Mouse (Mus musculus) C2C12 (cell line): ENCODE data around the gene Ilf2. TPM values are rescaled to one million over a fixed set of nuclear protein-coding genes. Genes with fewer than 3 reads are reported as not detected.

Experiments
- H3K27me3 ChIP-seq: one replicate; pipeline ENCODE4 v1.6.1; 2011; ENCODE audit not compliant: control insufficient read depth, insufficient read depth, insufficient read length
- H3K36me3 ChIP-seq: one replicate; pipeline ENCODE4 v1.6.1; 2011; ENCODE audit not compliant: control insufficient read depth, insufficient read depth
- H3K4me3 ChIP-seq: one replicate; pipeline ENCODE4 v1.5.1; 2011; ENCODE audit warnings: mild to moderate bottlenecking, control low read depth; ENCODE audit not compliant: poor library complexity, insufficient read depth, severe bottlenecking
- H3K79me2 ChIP-seq: one replicate; pipeline ENCODE4 v1.6.1; 2011; ENCODE audit not compliant: control insufficient read depth, insufficient read depth
- H3K79me3 ChIP-seq: one replicate; pipeline ENCODE4 v1.6.1; 2011; ENCODE audit warnings: low read depth, control low read depth
- H3ac ChIP-seq: one replicate; pipeline ENCODE3; 2011; ENCODE audit warnings: low read depth; ENCODE audit not compliant: control insufficient read depth, insufficient read length
- CEBPB ChIP-seq: IDR thresholded peaks from one replicate; pipeline ENCODE4 v1.6.1; 2011; ENCODE audit warnings: low read depth, mild to moderate bottlenecking, control low read depth, moderate library complexity
- CTCF ChIP-seq: IDR thresholded peaks from one replicate; pipeline ENCODE4 v1.5.1; 2011; ENCODE audit not compliant: control insufficient read depth, insufficient read depth, insufficient read length
- FOSL1 ChIP-seq: IDR thresholded peaks from one replicate; pipeline ENCODE4 v1.8.0; 2011; ENCODE audit warnings: mild to moderate bottlenecking, low read length; ENCODE audit not compliant: poor library complexity, insufficient read depth, severe bottlenecking
- MAX ChIP-seq: IDR thresholded peaks from one replicate; pipeline ENCODE4 v1.6.1; 2011; ENCODE audit warnings: mild to moderate bottlenecking, control low read depth
- MYOD1 ChIP-seq: IDR thresholded peaks from one replicate; pipeline ENCODE4 v1.6.1; 2011; ENCODE audit warnings: low read depth; ENCODE audit not compliant: control insufficient read depth, insufficient read length
- MYOG ChIP-seq: IDR thresholded peaks from one replicate; pipeline ENCODE4 v1.6.1; 2011; ENCODE audit not compliant: control insufficient read depth, insufficient read length; ENCODE audit errors: extremely low read depth
- USF1 ChIP-seq: IDR thresholded peaks from one replicate; pipeline ENCODE4 v1.6.1; 2011; ENCODE audit warnings: low read depth, mild to moderate bottlenecking, control low read depth, moderate library complexity
- long read RNA-seq, 2 experiments: library from polyadenylated mRNA; unstranded; transcript quantifications; one replicate each; pipeline ENCODE4 v2.0.0; 2019 to 2020
- polyA plus RNA-seq: library from polyadenylated mRNA; unstranded; fragments of >200 nt; fragmentation: generic; extraction: Trizol; gene quantifications from one replicate; pipeline ENCODE4 v1.2.1, GENCODE M21; 2012; ENCODE audit warnings: missing spikeins

The Ilf2 gene
- 93.9 TPM for polyA plus RNA-seq
- long read RNA-seq, experiment 1, transcript Ilf2-201 (14 exons, 2,027 nt), result major isoform, 80 of 97 reads
- long read RNA-seq, experiment 1, partial matches to known transcripts, result 11 of 97 reads
- long read RNA-seq, experiment 1, other reads (novel, unspliced or antisense), result 5 of 97 reads
- long read RNA-seq, experiment 2, transcript Ilf2-201 (14 exons, 2,027 nt), result major isoform, 433 of 463 reads
- long read RNA-seq, experiment 2, partial matches to known transcripts, result 3 of 463 reads
- long read RNA-seq, experiment 2, other reads (novel, unspliced or antisense), result 24 of 463 reads

DNA sequence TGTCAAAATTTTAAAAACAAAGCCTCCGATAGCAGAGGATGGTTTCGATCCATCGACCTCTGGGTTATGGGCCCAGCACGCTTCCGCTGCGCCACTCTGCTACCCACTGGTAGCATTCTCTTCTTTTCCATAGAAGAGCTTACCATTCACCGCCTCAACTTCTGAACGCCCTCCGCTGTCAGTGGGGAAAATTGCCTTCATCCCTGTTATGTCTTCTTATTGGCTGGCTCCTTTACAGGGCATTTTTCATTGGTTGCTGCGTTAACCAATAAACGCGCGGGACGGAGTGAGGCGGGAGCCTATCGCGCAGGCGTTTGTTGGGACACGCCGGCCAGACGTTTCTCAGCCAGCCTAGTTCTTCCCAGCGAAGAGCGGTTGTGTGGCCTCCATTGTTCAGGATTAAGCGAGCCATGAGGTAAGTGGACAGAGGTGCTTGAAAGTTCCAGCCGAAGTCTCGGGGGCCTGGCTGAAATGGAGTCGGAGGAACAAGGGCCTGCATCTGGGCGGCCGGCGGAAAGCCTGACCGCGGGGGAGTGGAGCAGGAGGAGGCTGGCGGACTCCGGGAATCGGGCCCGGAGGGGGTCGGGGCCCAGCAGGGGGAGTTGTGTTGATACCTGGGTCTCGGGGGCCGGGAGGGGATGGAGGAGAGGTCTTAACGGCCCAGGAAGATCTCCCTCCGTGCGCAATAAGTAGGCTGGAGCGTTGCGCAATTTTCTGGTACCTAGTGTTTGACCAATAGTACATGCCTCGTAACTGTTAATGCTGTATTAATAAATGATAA lies at the start of gene Ilf2:
Gene Ilf2 (plus strand): TSS at position 296 of the 781 bp plus-strand sequence.
- peak within 1 kb of the TSS; percentile 93 for H3K4me3 ChIP-seq
- H3ac ChIP-seq, result peak within 1 kb of the TSS; percentile 63
- H3K36me3 ChIP-seq, result peaks cover 31% of the 10 kb centered on the region
- H3K79me2 ChIP-seq, result peaks cover 50% of the 10 kb centered on the region
- H3K27me3 ChIP-seq, result no peaks in the 10 kb centered on the region
- TF ChIP-seq MAX (no peak), USF1 (no peak), CTCF (no peak), MYOG (no peak), MYOD1 (no peak), CEBPB (peak; percentile 96)
- peaks cover 43% of the 10 kb centered on the region for H3K79me3 ChIP-seq

GRCm38 (mm10) chr3:90427574-90427973 lies 48.4 kb upstream of the Ilf2 start:
- H3K36me3 ChIP-seq, result peaks cover 56% of the 10 kb centered on the region
- TF ChIP-seq FOSL1 (no peak), MYOD1 (no peak), MAX (no peak), CEBPB (no peak)

GRCm38 (mm10) chr3:90428186-90428585 lies 47.7 kb upstream of the Ilf2 start:
- Histone ChIP-seq H3K27me3 (no peaks in the 10 kb centered on the region), H3ac (no peak overlapping the region), H3K36me3 (peaks cover 50% of the 10 kb centered on the region), H3K4me3 (no peak overlapping the region), H3K79me2 (peaks cover 58% of the 10 kb centered on the region), H3K79me3 (peaks cover 21% of the 10 kb centered on the region)
- TF ChIP-seq CTCF, result no peak
- TF ChIP-seq FOSL1, result no peak
- no peak for TF ChIP-seq MYOG
- TF ChIP-seq MAX, result no peak
- no peak for TF ChIP-seq USF1
- no peak for TF ChIP-seq CEBPB
- no peak for TF ChIP-seq MYOD1

More at GRCm38 (mm10) chr3:90427574-90427973, 48.4 kb upstream of the Ilf2 start:
- H3ac ChIP-seq, result no peak overlapping the region
- H3K27me3 ChIP-seq, result no peaks in the 10 kb centered on the region
- no peak overlapping the region for H3K4me3 ChIP-seq
- peaks cover 17% of the 10 kb centered on the region for H3K79me3 ChIP-seq
- H3K79me2 ChIP-seq, result peaks cover 52% of the 10 kb centered on the region

DNA sequence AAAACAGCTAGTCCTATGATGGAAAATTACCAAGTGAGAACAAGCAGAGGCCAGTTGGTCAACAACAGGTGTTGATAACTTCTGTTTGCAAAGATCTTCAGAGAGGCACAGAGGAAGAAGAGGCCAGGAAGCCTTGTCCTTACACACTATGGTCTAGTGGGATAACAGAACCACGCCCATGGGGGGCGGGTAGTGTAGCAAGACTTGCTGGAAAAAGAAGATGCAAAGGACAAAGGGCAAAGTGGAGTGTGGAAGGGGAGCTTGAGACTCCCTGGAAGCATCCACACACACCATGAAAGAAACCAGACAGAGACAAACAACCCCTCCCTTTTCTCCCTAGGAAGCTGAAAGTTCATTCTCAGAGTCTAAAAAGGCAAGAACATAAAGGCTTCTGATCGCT lies 46.4 kb upstream of the Ilf2 start:
- peaks cover 21% of the 10 kb centered on the region for H3K79me3 ChIP-seq
- peaks cover 58% of the 10 kb centered on the region for H3K79me2 ChIP-seq
- no peak overlapping the region for H3K4me3 ChIP-seq
- H3ac ChIP-seq, result no peak overlapping the region
- peaks cover 39% of the 10 kb centered on the region for H3K36me3 ChIP-seq
- TF ChIP-seq MAX (no peak), CEBPB (no peak), MYOD1 (no peak)
- no peaks in the 10 kb centered on the region for H3K27me3 ChIP-seq

DNA sequence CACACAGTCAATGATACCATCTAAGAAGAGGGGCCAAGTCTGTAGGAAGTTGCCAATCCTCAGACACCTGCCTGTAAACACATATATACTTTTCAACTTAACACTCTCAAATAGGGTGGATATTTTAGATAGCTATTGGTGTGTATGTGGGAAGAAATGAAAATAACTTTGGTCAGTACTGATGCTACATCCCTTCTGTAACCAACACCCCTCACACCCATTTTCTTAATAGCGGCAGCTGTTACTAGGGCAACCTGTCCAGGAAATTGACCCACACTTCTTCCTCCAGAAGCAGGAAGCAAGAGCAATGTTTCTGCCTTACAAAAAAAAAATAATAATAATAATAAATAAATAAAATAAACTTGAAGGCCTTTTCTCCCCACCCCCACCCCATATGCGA lies 43.6 kb upstream of the Ilf2 start:
- H3K79me2 ChIP-seq, result peaks cover 40% of the 10 kb centered on the region
- H3K36me3 ChIP-seq, result peaks cover 24% of the 10 kb centered on the region
- TF ChIP-seq MAX (no peak), MYOD1 (no peak), USF1 (no peak), FOSL1 (no peak), MYOG (no peak), CEBPB (no peak), CTCF (no peak)
- peaks cover 16% of the 10 kb centered on the region for H3K79me3 ChIP-seq
- H3K27me3 ChIP-seq, result no peaks in the 10 kb centered on the region
- peak overlapping the region; percentile 84 for H3K4me3 ChIP-seq
- peak overlapping the region; percentile 88 for H3ac ChIP-seq

DNA sequence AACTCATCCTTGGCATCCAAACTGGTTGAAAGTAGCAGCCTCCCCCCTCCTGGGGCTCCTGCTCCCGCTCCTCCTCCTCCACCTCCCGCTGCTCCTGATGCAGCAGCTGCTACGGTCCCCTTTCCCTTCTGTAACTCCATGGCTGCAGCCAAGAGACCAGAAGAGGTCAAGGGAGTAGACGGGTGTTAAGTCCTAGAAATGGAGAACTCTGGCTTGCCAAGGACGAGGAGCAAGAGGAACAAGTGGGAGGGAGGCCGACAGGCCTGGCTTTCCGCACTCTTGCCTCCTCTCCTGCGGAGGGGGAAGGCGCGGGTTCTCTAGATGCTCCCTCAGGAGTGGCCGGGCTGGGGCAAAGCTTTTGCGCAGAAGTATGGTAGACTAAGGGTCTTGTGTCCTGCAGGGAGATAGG lies 43.1 kb upstream of the Ilf2 start:
- H3K79me3 ChIP-seq, result peaks cover 16% of the 10 kb centered on the region
- H3ac ChIP-seq, result peak overlapping the region; percentile 88
- TF ChIP-seq CEBPB, result no peak
- no peak for TF ChIP-seq CTCF
- no peak for TF ChIP-seq MAX
- TF ChIP-seq MYOG, result no peak
- no peak for TF ChIP-seq FOSL1
- TF ChIP-seq USF1, result no peak
- TF ChIP-seq MYOD1, result no peak
- H3K4me3 ChIP-seq, result peak overlapping the region; percentile 84
- H3K27me3 ChIP-seq, result no peaks in the 10 kb centered on the region
- peaks cover 24% of the 10 kb centered on the region for H3K36me3 ChIP-seq
- H3K79me2 ChIP-seq, result peaks cover 40% of the 10 kb centered on the region
